Mouse (Mus musculus) CH12.LX (cell line): ENCODE measurements at regions not wholly inside any gene's neighbourhood (a gene's known extent, or its start where the extent isn't known, plus 50 kb on each side); places are given as distances from the start of the nearest gene placed in this dataset.

Source experiments
- CTCF ChIP-seq, 2 experiments: IDR thresholded peaks in 1 of 2; conservative IDR thresholded peaks in 1 of 2; 2 replicates each; pipeline ENCODE4 v1.5.1; 2011 to 2012; ENCODE audit warnings: low read depth in 2 of 2, low read length in 2 of 2, improper control_type of control experiment in 1 of 2, inconsistent platforms in 1 of 2, mild to moderate bottlenecking in 1 of 2, moderate library complexity in 1 of 2
- EP300 ChIP-seq: IDR thresholded peaks from 2 replicates; pipeline ENCODE4 v1.6.1; 2011; ENCODE audit warnings: low read length, improper control_type of control experiment
- IRF4 ChIP-seq: IDR thresholded peaks from 2 replicates; pipeline ENCODE4 v1.6.1; 2014; ENCODE audit warnings: low read depth, mild to moderate bottlenecking, inconsistent platforms, low read length, improper control_type of control experiment
- POLR2A ChIP-seq: IDR thresholded peaks from 2 replicates; pipeline ENCODE4 v1.6.1; 2011; ENCODE audit warnings: low read depth, mild to moderate bottlenecking, improper control_type of control experiment, low read length
- POLR2AphosphoS2 ChIP-seq: IDR thresholded peaks from 2 replicates; pipeline ENCODE4 v1.6.1; 2011; ENCODE audit warnings: low read depth, low read length, improper control_type of control experiment
- ZNF384 ChIP-seq: IDR thresholded peaks from 2 replicates; pipeline ENCODE4 v1.6.1; 2012; ENCODE audit warnings: low read depth, low read length, improper control_type of control experiment, inconsistent platforms

DNA sequence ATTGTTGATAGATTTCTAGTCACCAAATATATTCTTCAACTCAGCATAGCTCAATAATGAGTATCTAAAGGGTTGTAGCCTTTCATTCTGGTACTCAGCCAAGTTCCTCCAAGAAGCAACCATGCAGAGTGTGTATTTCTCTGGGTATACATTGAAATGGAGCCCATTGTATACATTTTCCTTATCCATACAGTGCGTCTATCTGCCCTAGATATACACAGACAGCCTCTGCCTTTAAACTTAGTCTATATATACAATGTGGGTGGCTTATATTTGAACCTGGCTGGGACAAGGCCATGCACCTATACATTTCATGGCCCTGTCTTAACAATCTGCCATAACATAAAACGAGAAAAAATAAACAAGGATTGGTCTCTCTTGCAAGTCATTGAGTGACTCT lies 121.6 kb upstream of the Plxna2 start:
- TF ChIP-seq EP300: no peak
- TF ChIP-seq IRF4: no peak
- no peak for TF ChIP-seq POLR2A
- TF ChIP-seq POLR2AphosphoS2: no peak
- no peak for TF ChIP-seq CTCF (conservative IDR thresholded peaks at IDR 0.05 in 1 of 2, IDR thresholded peaks at IDR 0.05 in 1 of 2; ENCODE audit: low read depth in 2 of 2, low read length in 2 of 2)
- no peak for TF ChIP-seq ZNF384
